Mouse (Mus musculus): ENCODE results near the gene Sdc4. TPM values are rescaled to one million over a fixed set of nuclear protein-coding genes. Genes with fewer than 3 reads are reported as not detected.

Sdc4 gene
- polyA plus RNA-seq, 1 experiment from 2014 or later: 12.6 TPM

DNA sequence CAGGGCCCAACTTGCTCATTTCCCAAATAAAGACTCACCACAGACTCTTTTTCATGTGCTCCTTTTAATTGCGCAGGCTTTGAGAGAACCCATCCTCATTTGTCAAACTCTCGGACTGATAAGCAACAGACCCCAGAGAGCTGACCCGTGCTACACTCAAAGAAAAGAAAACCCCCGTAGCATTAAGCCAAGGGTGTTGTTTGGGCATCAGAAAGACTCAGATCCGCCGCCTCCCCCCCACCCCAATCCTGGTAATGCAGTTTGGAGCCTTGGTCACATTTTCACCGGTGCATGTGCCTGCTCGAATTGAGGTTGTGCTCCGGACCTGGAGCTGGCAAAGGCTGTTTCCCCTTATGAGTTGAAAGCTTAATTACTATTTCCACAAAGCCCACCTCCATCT is 38.6 kb downstream of the Sdc4 start, which contains the start of gene Matn4:
Gene Matn4 (minus strand): TSS at position 101 of the 400 bp plus-strand sequence.
- ATAC-seq (ENCODE audit: low FRiP score): no peak
- peaks cover 99% of the 10 kb centered on the region for H3K27me3 ChIP-seq
- H3K36me3 ChIP-seq (replicated peaks): no peaks in the 10 kb centered on the region
- 8% methylated on average over 9 of the region's 9 CpGs for WGBS
- H3K4me2 ChIP-seq: peak within 1 kb of the TSS; percentile 50
- peaks cover 16% of the 10 kb centered on the region for H3K4me1 ChIP-seq
- H3K27ac ChIP-seq: no peak within 1 kb of the TSS
- no peaks in the 10 kb centered on the region for H3K9me3 ChIP-seq
- H3K4me3 ChIP-seq (replicated peaks): peak within 1 kb of the TSS; percentile 29
- H3K9ac ChIP-seq: no peak within 1 kb of the TSS

DNA sequence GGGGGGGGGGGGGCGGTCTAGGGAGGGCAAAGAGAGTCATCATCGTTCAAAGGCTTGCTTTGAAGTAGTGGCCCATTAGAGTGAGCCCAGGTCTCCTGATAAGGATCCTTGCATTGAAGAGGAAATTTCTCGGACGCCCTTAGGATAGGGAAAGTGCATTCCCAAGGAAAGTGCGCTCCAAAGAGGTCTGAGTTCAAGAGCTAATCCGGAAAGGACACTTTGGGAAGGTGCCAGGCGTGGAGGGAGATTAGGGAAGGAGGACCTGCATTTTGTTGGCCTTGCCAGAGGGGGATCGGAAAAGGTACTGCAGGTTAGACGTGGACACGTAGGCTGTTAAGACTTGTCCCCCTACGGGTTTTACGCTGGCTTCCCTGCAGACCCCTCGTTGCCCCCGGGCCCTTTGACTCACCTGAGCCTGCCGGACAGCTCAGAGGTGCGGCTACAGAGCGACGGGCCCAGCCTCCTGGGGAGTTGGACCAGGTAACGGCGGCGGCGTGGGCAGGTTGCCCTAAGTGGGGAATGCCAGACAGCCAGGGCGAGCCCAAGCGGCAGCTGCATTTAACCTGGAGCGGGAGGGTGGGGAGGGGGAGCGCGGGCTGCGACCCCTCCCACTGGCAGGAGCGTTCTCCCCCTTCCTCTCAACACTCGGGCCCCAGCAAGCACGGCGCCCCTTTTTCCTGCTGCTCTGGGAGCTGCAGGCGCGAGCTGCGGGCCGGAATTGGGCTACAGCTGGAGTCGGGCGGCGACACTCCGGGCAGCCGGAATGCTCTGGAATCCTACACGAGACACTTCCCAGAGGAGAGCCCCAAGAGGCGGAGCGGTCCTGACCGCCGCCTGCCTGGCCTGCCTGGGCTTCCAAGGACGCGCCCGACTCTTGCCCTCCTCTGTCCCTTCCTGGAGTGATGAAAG is 39.4 kb downstream of the Sdc4 start:
- no peak for ATAC-seq (ENCODE audit: low FRiP score)
- Histone ChIP-seq H3K4me1 (peaks cover 16% of the 10 kb centered on the region), H3K27me3 (peaks cover 99% of the 10 kb centered on the region), H3K36me3 (replicated peaks) (no peaks in the 10 kb centered on the region), H3K4me3 (replicated peaks) (peak overlapping the region; percentile 29), H3K27ac (no peak overlapping the region), H3K9ac (no peak overlapping the region), H3K4me2 (peak overlapping the region; percentile 50), H3K9me3 (no peaks in the 10 kb centered on the region)
- WGBS: 2% methylated on average over 41 of the region's 49 CpGs

DNA sequence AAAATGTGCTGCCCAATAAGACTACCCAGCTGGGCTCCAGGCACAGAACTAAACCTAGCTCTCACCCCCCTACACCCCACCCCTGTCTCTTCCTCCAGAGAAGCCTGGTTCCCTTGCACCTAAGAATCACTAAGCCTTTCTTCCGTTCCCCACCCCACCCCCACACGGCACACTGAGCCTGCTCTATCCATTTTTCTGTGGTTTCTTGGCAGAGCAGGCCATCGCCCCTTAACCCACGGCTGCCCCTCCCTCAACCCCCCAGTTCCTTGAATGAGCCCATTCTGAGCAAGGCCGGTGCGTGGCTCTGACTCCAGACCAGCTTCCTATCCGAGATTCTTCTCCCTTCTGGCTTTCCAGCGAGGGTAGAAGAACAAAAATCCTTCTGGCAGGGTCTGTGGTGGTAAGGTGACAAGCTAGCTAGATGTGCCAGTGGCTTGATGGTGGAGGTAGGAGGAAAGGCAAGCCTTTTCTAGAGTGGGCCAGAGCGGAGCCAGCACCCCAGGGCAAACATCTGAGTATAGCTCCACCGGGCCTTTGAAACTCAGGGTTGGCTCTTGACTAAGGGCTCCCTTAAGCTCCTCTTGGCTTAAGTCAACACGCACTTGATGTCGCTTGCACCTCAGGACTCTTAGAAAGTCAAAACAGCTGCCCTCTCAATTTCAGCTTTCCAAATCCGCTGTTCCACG is 40.1 kb downstream of the Sdc4 start:
- Histone ChIP-seq H3K36me3 (replicated peaks) (no peaks in the 10 kb centered on the region), H3K9ac (no peak overlapping the region), H3K4me1 (peaks cover 16% of the 10 kb centered on the region), H3K4me2 (0 out of 2 replicates have a peak overlapping the region, but pooled peaks have one; percentile 17), H3K4me3 (replicated peaks) (no peak overlapping the region), H3K9me3 (no peaks in the 10 kb centered on the region), H3K27ac (no peak overlapping the region), H3K27me3 (peaks cover 98% of the 10 kb centered on the region)
- ATAC-seq (ENCODE audit: low FRiP score): no peak
- WGBS: 8% methylated on average over 14 of the region's 14 CpGs

DNA sequence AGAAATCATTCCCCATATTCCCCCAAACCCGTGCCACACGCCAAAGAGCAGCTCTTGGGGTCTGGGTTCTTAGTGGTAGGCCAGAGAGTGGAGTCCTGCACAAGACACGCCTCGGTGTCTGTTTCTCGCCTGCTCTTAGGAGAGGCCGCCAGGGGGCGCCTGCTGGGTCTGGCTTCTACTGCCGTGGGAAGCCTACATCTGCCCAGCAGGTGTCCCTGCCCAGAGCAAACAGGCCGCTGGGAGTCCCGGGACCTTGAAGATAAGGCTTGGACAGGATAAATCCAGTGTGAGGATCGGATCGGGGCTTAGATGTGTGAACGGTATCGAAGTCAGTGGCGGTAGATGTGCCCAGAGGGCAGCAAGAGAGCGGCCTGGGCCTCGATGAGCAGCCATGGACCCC is 40.8 kb downstream of the Sdc4 start, which contains the start of gene Rbpjl:
Gene Rbpjl (plus strand): TSS at position 236 of the 400 bp plus-strand sequence.
- no peak for ATAC-seq (ENCODE audit: low FRiP score)
- Histone ChIP-seq H3K4me2 (0 out of 2 replicates have a peak within 1 kb of the TSS, but pooled peaks have one; percentile 17), H3K9me3 (peaks cover 3% of the 10 kb centered on the region), H3K27ac (no peak within 1 kb of the TSS), H3K4me1 (peaks cover 16% of the 10 kb centered on the region), H3K27me3 (peaks cover 91% of the 10 kb centered on the region), H3K4me3 (replicated peaks) (0 out of 2 replicates have a peak within 1 kb of the TSS, but pooled peaks have one; percentile 2), H3K9ac (no peak within 1 kb of the TSS), H3K36me3 (replicated peaks) (no peaks in the 10 kb centered on the region)
- WGBS: 2% methylated on average over 17 of the region's 17 CpGs

DNA sequence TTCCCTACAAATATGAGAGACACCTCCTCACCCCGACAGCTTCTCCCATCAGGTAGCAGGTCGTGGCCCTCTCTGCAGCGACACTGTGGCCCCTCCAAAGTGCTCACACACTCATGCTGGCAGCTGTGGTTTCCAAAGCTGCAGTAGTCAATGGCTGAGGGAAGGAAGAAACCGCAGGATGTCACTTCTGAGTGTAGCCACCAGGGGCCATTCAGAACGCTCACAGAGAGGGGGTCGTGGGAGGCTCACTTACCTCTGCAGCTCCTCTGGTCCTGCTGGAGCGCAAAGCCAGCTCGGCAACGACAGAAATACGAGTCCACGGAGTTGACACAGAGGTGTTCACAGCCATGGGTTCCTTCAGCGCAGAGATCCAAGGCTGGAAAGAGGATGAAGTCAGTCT is 46.8 kb downstream of the Sdc4 start:
- Histone ChIP-seq H3K9ac (no peak overlapping the region), H3K27ac (no peak overlapping the region), H3K4me3 (replicated peaks) (no peak overlapping the region), H3K27me3 (peaks cover 48% of the 10 kb centered on the region), H3K9me3 (peaks cover 11% of the 10 kb centered on the region), H3K36me3 (replicated peaks) (no peaks in the 10 kb centered on the region), H3K4me2 (no peak overlapping the region), H3K4me1 (no peaks in the 10 kb centered on the region; the same call in 1 of the 2 replicates)
- ATAC-seq (ENCODE audit: low FRiP score): no peak
- WGBS: 77% methylated on average over 12 of the region's 12 CpGs

DNA sequence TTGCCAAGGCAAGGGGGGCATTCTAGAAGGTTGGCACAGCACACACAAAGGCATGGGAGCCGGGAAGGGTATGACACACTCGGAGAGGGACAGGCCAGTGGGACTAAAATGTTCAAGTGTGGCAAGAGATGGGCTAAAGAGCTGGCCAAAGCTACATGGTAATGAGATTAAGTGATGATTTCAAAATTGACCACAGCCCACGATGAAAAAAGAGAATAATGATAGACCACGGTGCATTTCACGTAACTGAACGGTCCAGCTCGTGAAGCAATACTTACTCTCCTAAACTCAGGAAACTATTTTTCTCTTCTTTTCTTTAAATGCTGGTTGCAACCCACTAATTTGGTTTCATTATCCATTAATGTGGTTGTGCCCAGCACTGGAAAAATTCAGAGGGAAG is 47.6 kb downstream of the Sdc4 start:
- H3K27me3 ChIP-seq: peaks cover 46% of the 10 kb centered on the region
- H3K4me3 ChIP-seq (replicated peaks): no peak overlapping the region
- H3K27ac ChIP-seq: no peak overlapping the region
- ATAC-seq (ENCODE audit: low FRiP score): no peak
- peaks cover 11% of the 10 kb centered on the region for H3K9me3 ChIP-seq
- H3K4me2 ChIP-seq: no peak overlapping the region
- H3K36me3 ChIP-seq (replicated peaks): no peaks in the 10 kb centered on the region
- 90% methylated on average over 7 of the region's 7 CpGs for WGBS
- no peaks in the 10 kb centered on the region; the same call in 1 of the 2 replicates for H3K4me1 ChIP-seq
- no peak overlapping the region for H3K9ac ChIP-seq

DNA sequence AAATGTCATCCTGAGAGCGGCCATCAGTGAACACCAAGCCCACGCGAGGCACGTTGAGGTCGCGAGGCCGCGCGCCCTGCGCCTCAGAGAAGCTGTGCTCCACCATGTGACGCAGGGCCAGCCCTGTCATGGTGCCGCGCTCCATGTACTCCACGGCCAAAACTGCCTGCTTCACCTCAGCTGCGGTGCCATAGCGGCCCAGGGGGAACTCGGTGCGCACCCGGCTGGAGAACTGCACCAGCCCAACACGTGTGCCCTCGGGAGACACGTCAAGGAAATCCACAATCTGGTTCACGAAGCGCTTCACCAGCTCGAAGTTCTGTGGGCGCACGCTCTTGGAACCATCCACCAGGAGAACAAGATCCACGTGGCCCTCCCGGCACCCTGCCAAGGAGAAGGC is 50.6 kb downstream of the Sdc4 start:
- no peak for ATAC-seq (ENCODE audit: low FRiP score)
- Histone ChIP-seq H3K9me3 (peaks cover 10% of the 10 kb centered on the region), H3K9ac (no peak overlapping the region), H3K36me3 (replicated peaks) (no peaks in the 10 kb centered on the region), H3K4me1 (peaks cover 5% of the 10 kb centered on the region), H3K4me3 (replicated peaks) (no peak overlapping the region), H3K4me2 (no peak overlapping the region), H3K27me3 (peaks cover 44% of the 10 kb centered on the region), H3K27ac (no peak overlapping the region)
- WGBS: 85% methylated on average over 29 of the region's 29 CpGs

DNA sequence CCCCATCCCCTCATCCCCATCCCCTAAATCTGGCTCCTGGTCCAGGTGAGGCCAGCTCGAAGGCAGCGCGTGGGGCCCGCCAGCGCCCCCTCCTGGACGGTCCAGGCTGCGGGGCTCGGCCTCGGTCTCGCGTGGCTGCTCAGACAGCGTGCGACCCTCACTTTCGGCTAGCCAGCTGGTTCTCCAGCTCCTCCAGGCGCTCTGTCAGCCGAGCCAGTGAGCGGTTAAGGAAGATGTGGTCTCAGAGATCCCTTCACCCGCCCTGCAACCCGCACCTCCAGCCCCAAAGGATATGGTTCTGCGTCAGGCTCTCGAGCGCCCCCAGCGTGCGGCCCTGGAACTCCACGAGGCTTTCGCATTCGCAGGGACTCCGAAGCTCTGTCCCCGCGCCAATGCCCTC is 54.2 kb downstream of the Sdc4 start:
- peak; percentile 74 for ATAC-seq (ENCODE audit: low FRiP score)
- WGBS: 1% methylated on average over 30 of the region's 30 CpGs
- H3K4me2 ChIP-seq: peak overlapping the region; percentile 69
- peak overlapping the region; percentile 36; the same call in 1 of the 2 replicates for H3K9ac ChIP-seq
- no peak overlapping the region for H3K27ac ChIP-seq
- H3K4me1 ChIP-seq: peaks cover 16% of the 10 kb centered on the region
- H3K9me3 ChIP-seq: no peaks in the 10 kb centered on the region
- H3K27me3 ChIP-seq: peaks cover 67% of the 10 kb centered on the region
- H3K36me3 ChIP-seq (replicated peaks): no peaks in the 10 kb centered on the region
- peak overlapping the region; percentile 49 for H3K4me3 ChIP-seq (replicated peaks)

DNA sequence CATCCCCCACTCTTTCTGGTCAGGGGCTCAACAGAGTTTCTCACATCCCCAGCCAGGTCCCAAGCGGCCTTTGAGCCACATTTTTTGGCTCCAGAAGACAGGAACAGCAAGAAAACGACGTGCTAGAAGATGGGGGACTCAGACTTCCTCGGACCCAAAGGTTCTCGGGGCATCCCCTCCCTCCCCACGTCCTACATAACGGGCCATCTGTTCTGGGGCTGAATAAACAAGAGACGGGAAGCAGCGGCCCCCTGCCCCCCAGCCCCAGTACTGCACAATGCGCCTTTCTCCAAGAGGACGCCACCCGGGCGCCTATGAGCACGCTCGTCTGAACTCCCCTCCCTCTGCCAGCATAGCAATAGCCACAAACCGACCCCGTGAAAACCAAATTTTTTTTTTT is 54.7 kb downstream of the Sdc4 start, which contains the start of gene Slpi:
Gene Slpi (minus strand): TSS at position 76 of the 400 bp plus-strand sequence.
- H3K27ac ChIP-seq: no peak within 1 kb of the TSS
- under 1% methylated on average over 17 of the region's 17 CpGs for WGBS
- peak within 1 kb of the TSS; percentile 49 for H3K4me3 ChIP-seq (replicated peaks)

DNA sequence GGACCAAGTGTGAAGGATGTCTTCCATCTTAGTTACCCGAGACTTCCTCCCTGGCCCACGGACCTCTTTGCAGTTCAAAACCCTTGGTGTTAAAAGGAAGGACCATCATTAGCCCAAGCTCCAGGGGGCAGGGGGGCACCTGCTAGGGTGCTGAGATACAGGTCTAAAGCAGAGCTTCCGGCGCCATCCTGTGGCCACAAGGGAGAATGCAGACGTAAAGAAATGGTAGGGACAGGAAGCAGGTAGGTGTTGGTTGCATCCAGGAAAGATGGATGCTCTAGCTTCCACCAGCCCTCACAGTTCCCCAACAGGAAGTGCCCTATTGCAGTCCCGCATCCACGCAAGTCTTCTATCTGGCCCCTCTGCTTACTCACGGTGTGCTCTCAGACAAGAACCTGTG is 56.7 kb downstream of the Sdc4 start:
- Histone ChIP-seq H3K4me2 (no peak overlapping the region), H3K4me3 (replicated peaks) (no peak overlapping the region), H3K9ac (no peak overlapping the region), H3K27me3 (peaks cover 55% of the 10 kb centered on the region), H3K9me3 (no peaks in the 10 kb centered on the region), H3K27ac (no peak overlapping the region), H3K4me1 (peaks cover 16% of the 10 kb centered on the region), H3K36me3 (replicated peaks) (no peaks in the 10 kb centered on the region)
- 11% methylated on average over 8 of the region's 8 CpGs for WGBS
- ATAC-seq (ENCODE audit: low FRiP score): no peak

More for the DNA sequence above, 54.7 kb downstream of the Sdc4 start, which contains the start of gene Slpi:
- H3K36me3 ChIP-seq (replicated peaks): no peaks in the 10 kb centered on the region
- peak; percentile 69 for ATAC-seq (ENCODE audit: low FRiP score)
- H3K4me1 ChIP-seq: peaks cover 16% of the 10 kb centered on the region
- H3K9me3 ChIP-seq: no peaks in the 10 kb centered on the region
- peak within 1 kb of the TSS; percentile 69 for H3K4me2 ChIP-seq
- H3K9ac ChIP-seq: peak within 1 kb of the TSS; percentile 36; the same call in 1 of the 2 replicates
- H3K27me3 ChIP-seq: peaks cover 63% of the 10 kb centered on the region

DNA sequence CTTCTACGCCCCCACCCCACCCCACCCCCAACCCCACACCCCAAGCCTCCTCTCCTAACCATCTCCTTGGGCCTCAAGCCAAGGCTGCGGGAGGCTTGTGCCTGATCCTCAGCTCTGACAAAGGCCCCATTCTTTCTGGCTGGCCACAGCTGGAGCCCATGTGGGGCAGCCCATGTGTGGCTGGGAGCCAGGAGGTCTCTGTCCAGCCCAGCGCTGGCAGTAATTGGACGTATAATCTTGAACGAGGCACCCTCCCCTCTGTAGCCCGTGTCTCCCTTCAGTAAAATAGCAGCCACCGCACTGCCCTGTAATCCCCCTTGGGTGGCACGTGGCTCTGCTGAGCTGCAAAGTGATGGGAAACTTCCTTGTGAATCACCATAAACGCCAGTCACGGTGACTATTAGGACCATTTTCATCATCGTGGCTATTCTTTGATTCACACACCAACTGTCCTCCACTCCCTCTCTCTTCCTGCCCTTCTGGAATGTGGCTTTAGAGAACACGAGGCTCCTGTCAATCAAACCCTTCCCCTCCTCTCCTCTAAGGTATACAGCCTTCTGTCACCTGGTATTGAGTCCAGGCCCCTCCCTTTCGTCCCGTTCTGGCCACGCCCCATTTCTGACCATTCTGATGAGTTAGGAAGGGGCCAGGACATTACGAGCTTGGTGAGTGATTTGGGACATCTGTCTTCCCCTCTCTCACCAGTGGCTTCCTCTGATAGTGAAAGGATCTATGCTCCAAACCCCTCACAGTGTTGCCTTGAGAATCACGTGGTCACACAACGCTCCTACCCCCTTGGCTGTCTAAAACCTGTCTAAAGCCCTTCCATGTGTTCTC is 57.5 kb downstream of the Sdc4 start:
- 6% methylated on average over 18 of the region's 18 CpGs for WGBS
- no peaks in the 10 kb centered on the region for H3K9me3 ChIP-seq
- H3K9ac ChIP-seq: no peak overlapping the region
- no peaks in the 10 kb centered on the region for H3K36me3 ChIP-seq (replicated peaks)
- H3K27ac ChIP-seq: no peak overlapping the region
- no peak overlapping the region for H3K4me3 ChIP-seq (replicated peaks)
- peaks cover 16% of the 10 kb centered on the region for H3K4me1 ChIP-seq
- ATAC-seq (ENCODE audit: low FRiP score): peak; percentile 78
- H3K4me2 ChIP-seq: peak overlapping the region; percentile 35
- H3K27me3 ChIP-seq: peaks cover 50% of the 10 kb centered on the region
